25 mouse cellular contexts compared by ENCODE assay signal in genomic region chr6:43309454-43309853, GRCm38 (mm10). TPM values are rescaled to one million over a fixed set of nuclear protein-coding genes. Genes with fewer than 3 reads are reported as not detected.
A peak's percentile ranks its signal among the peaks of the same experiment; 100 is the strongest.
DNase-seq lines count a peak whose midpoint lies in the region; ATAC-seq and TF ChIP-seq lines count a peak whose summit lies in the region.
"Had no signal": no experiment of that assay in that cellular context is flagged by ENCODE, and none has a peak within 500 bp of the region (broad histone marks: within the 10 kb centered on the region; RNA-seq: fewer than 3 reads in every experiment).

Gene Nobox (minus strand): TSS chr6:43309554.

- H3K9ac ChIP-seq in hindbrain, embryonic 14.5 days, result no peak within 1 kb of the TSS
- no peak within 1 kb of the TSS for H3K9ac ChIP-seq in hindbrain, embryonic 13.5 days
- H3K9ac ChIP-seq: forebrain, embryonic 12.5 days; heart, embryonic 13.5 days; liver, postnatal 0 days had no signal

- peak; percentile 23; the same call in 1 of the 2 replicates for ATAC-seq in hindbrain, embryonic 14.5 days (ENCODE audit: low FRiP score)
- no peak for ATAC-seq in hindbrain, embryonic 13.5 days (ENCODE audit: low FRiP score)
- 0 out of 2 replicates have a peak, but pooled peaks have one; percentile 6 for ATAC-seq in neutrophil, adult 5-6 weeks (ENCODE audit: extremely low read depth, insufficient number of reproducible peaks, low FRiP score, poor library complexity, severe bottlenecking)
- ATAC-seq: liver, postnatal 0 days had no signal

- no peak for TF ChIP-seq POLR2A in testis, adult 2 months (IDR thresholded peaks at IDR 0.05; ENCODE audit: control insufficient read depth, low read depth, low read length)

- H3K4me1 ChIP-seq in hindbrain, embryonic 14.5 days (replicated peaks; ENCODE audit: control insufficient read depth, insufficient read depth, low read length), result no peaks in the 10 kb centered on the region
- H3K4me1 ChIP-seq in hindbrain, embryonic 13.5 days (replicated peaks), result no peaks in the 10 kb centered on the region; the same call in 1 of the 2 replicates
- peaks cover 8% of the 10 kb centered on the region for H3K4me1 ChIP-seq in testis, adult 2 months (ENCODE audit: control insufficient read depth, insufficient read depth, low read length)
- H3K4me1 ChIP-seq: heart, embryonic 13.5 days had no signal

- H3K4me2 ChIP-seq in hindbrain, embryonic 14.5 days (replicated peaks), result no peak within 1 kb of the TSS
- no peak within 1 kb of the TSS for H3K4me2 ChIP-seq in hindbrain, embryonic 13.5 days
- H3K4me2 ChIP-seq: forebrain, embryonic 12.5 days; heart, embryonic 13.5 days; midbrain, embryonic 11.5 days had no signal

- no peak for TF ChIP-seq CTCF in testis, adult 2 months (IDR thresholded peaks at IDR 0.05; ENCODE audit: control insufficient read depth, insufficient read depth, insufficient replicate concordance, low read depth, low read length)

- H3K4me3 ChIP-seq in hindbrain, embryonic 14.5 days (replicated peaks; ENCODE audit: low read length), result no peak within 1 kb of the TSS
- H3K4me3 ChIP-seq in hindbrain, embryonic 13.5 days, result no peak within 1 kb of the TSS
- peak within 1 kb of the TSS; percentile 25 for H3K4me3 ChIP-seq in testis, adult 2 months (ENCODE audit: control insufficient read depth, low read depth, low read length)
- H3K4me3 ChIP-seq: forebrain, embryonic 12.5 days; heart, embryonic 13.5 days had no signal

- H3K27me3 ChIP-seq in hindbrain, embryonic 14.5 days (ENCODE audit: control insufficient read depth, insufficient read depth, low read length), result no peaks in the 10 kb centered on the region
- no peaks in the 10 kb centered on the region for H3K27me3 ChIP-seq in hindbrain, embryonic 13.5 days
- H3K27me3 ChIP-seq in testis, adult 2 months (ENCODE audit: control insufficient read depth, insufficient read depth, low read length), result no peaks in the 10 kb centered on the region
- H3K27me3 ChIP-seq: forebrain, embryonic 12.5 days; heart, embryonic 13.5 days had no signal

- WGBS in hindbrain, embryonic 14.5 days, result 68% methylated on average over 16 of the region's 16 CpGs
- WGBS in hindbrain, embryonic 13.5 days, result 71% methylated on average over 16 of the region's 16 CpGs

- no peaks in the 10 kb centered on the region for H3K9me3 ChIP-seq in hindbrain, embryonic 14.5 days (ENCODE audit: control insufficient read depth, low read length)
- H3K9me3 ChIP-seq in hindbrain, embryonic 13.5 days, result no peaks in the 10 kb centered on the region
- H3K9me3 ChIP-seq: forebrain, embryonic 12.5 days; G1E; heart, embryonic 13.5 days had no signal

- no peak for DNase-seq in hindbrain, embryonic 14.5 days (ENCODE audit: low spot score)
- DNase-seq in testis, postnatal 10 days (ENCODE audit: low spot score), result no peak
- no peak for DNase-seq in left cerebral cortex, adult 11 months (ENCODE audit: low spot score)
- DNase-seq in cerebellum, adult 8-10 months, result no peak
- DNase-seq: adrenal gland, postnatal 14 days; cerebellum, postnatal 14 days; embryo, embryonic 11 days; heart, postnatal 36 days; kidney, adult 2 months; kidney, postnatal 25 days; liver, postnatal 0 days had no signal

- no peak within 1 kb of the TSS for H3K27ac ChIP-seq in hindbrain, embryonic 14.5 days
- H3K27ac ChIP-seq in hindbrain, embryonic 13.5 days, result no peak within 1 kb of the TSS
- H3K27ac ChIP-seq in testis, adult 2 months (ENCODE audit: control insufficient read depth, insufficient read depth, low read depth, low read length), result no peak within 1 kb of the TSS
- H3K27ac ChIP-seq: forebrain, embryonic 12.5 days; heart, embryonic 13.5 days had no signal

- H3K36me3 ChIP-seq in hindbrain, embryonic 14.5 days (replicated peaks; ENCODE audit: control insufficient read depth, insufficient read depth), result no peaks in the 10 kb centered on the region
- no peaks in the 10 kb centered on the region for H3K36me3 ChIP-seq in hindbrain, embryonic 13.5 days
- H3K36me3 ChIP-seq in testis, adult 2 months (ENCODE audit: control insufficient read depth, insufficient read depth, low read length), result no peaks in the 10 kb centered on the region
- H3K36me3 ChIP-seq: forebrain, embryonic 12.5 days; G1E; heart, embryonic 13.5 days had no signal

RNA-seq across cellular contexts. Expression of gene Nobox, which starts in this region (rescaled TPM):
- not detected in 2 replicates for polyA plus RNA-seq in hindbrain, embryonic 14.5 days (2014; fragmentation: Nextera tagmentation; extraction: Ambion mirVana)
- polyA plus RNA-seq in hindbrain, embryonic 13.5 days (2015; fragmentation: Nextera tagmentation; extraction: Ambion mirVana), result 0.19 TPM in 1 of 2 replicates, not detected in the other
- 0.16 and 0.17 TPM in 2 replicates for polyA plus RNA-seq in testis, adult 2 months (2012; rRNA removed)
- not detected in 2 replicates for total RNA-seq in neutrophil, adult 5-6 weeks (2017)
- total RNA-seq: adrenal gland, postnatal 14 days; G1E; gastrocnemius, postnatal 4 days; heart, postnatal 36 days; layer of hippocampus, adult 8-10 months; left cerebral cortex, adult 18-20 months; liver, adult 2 months; monocyte, adult 5-6 weeks had no signal
- polyA plus RNA-seq: brain, embryonic 14.5 days; forebrain, embryonic 12.5 days; heart, embryonic 13.5 days; liver, postnatal 0 days; midbrain, embryonic 11.5 days; neural tube, embryonic 11.5 days had no signal

Comparison
In these comparisons a context has a peak if more than half of its experiments do, and no peak if none do; other contexts are left out.
1. Peak in ATAC-seq in hindbrain, embryonic 14.5 days; RNA of the gene not detected or under 1 TPM.
2. Peak in ATAC-seq in neutrophil, adult 5-6 weeks; RNA of the gene not detected or under 1 TPM.